In genomic region chr13:47243569-47243968, GRCm38 (mm10) we compare ENCODE assay signal across 19 mouse cellular contexts.
DNase-seq lines count a peak whose midpoint lies in the region; TF ChIP-seq lines count a peak whose summit lies in the region.
"Had no signal": no experiment of that assay in that cellular context is flagged by ENCODE, and none has a peak within 500 bp of the region (broad histone marks: within the 10 kb centered on the region; RNA-seq: fewer than 3 reads in every experiment).

No protein-coding gene starts in this region.

- TF ChIP-seq POLR2A in cortical plate, adult 2 months (IDR thresholded peaks at IDR 0.05; ENCODE audit: extremely low read depth, insufficient read depth, low read length) = no peak

- peak overlapping the region; percentile 26; the same call in 1 of the 2 replicates for H3K27ac ChIP-seq in left cerebral cortex, adult 2 months
- peak overlapping the region; percentile 72 for H3K27ac ChIP-seq in cortical plate, adult 2 months (ENCODE audit: insufficient read depth, low read length)
- H3K27ac ChIP-seq: embryonic facial prominence, embryonic 10.5 days; embryonic facial prominence, embryonic 12.5 days; forebrain, embryonic 13.5 days; forebrain, embryonic 15.5 days had no signal

- H3K4me3 ChIP-seq in left cerebral cortex, adult 2 months = no peak overlapping the region
- H3K4me3 ChIP-seq in cortical plate, adult 2 months (ENCODE audit: insufficient read depth, low read length) = no peak overlapping the region
- H3K4me3 ChIP-seq: embryonic facial prominence, embryonic 10.5 days; embryonic facial prominence, embryonic 12.5 days; forebrain, embryonic 13.5 days; forebrain, embryonic 15.5 days had no signal

- peaks cover 5% of the 10 kb centered on the region for H3K4me1 ChIP-seq in cortical plate, adult 2 months (ENCODE audit: control insufficient read depth, insufficient read depth, low read length)

- intact Hi-C loops in heart, postnatal 36 days (cut with DNase I) = loop anchor here (5.0 kb wide), 1 partner anchor 51 kb away; no protein-coding TSS in a partner anchor
- intact Hi-C loops in left cerebral cortex, adult 2 months (cut with DNase I) = no loop called here
- intact Hi-C loops in left cerebral cortex, postnatal 14 days (cut with DNase I) = no loop called here

- no peak for TF ChIP-seq CTCF in left cerebral cortex, adult 2 months (IDR thresholded peaks at IDR 0.05)
- TF ChIP-seq CTCF in cortical plate, adult 2 months (IDR thresholded peaks at IDR 0.05; ENCODE audit: extremely low read depth, insufficient read depth, low read length) = no peak

- DNase-seq in heart, adult 11 months = peak; percentile 55
- DNase-seq in heart, postnatal 36 days = no peak
- DNase-seq in left cerebral cortex, adult 2 months (ENCODE audit: extremely low spot score in 1 of 2, low spot score in 2 of 2) = no peak
- DNase-seq in left cerebral cortex, postnatal 14 days (ENCODE audit: low spot score in 2 of 2) = no peak
- DNase-seq: adrenal gland, adult 8-10 months; adrenal gland, postnatal 14 days; adrenal gland, postnatal 36 days; B cell, adult 2 months; cerebellum, adult 11-12 months; cerebellum, adult 2 months; cerebellum, adult 9-11 months; cerebellum, postnatal 14 days; cerebellum, postnatal 36 days; forebrain, postnatal 0 days had no signal
